Comparison of ENCODE assay signal across 8 mouse cellular contexts in genomic region chr1:37996226-37996625, GRCm38 (mm10). TPM values are rescaled to one million over a fixed set of nuclear protein-coding genes. Genes with fewer than 3 reads are reported as not detected.
A peak's percentile ranks its signal among the peaks of the same experiment; 100 is the strongest.
DNase-seq lines count a peak whose midpoint lies in the region; ATAC-seq and TF ChIP-seq lines count a peak whose summit lies in the region.

No protein-coding gene starts in this region.

- no peak overlapping the region for H3K27ac ChIP-seq in neural tube, embryonic 11.5 days (ENCODE audit: low read depth, low read length)
- peak overlapping the region; percentile 14; the same call in 1 of the 2 replicates for H3K27ac ChIP-seq in limb, embryonic 14.5 days (replicated peaks; ENCODE audit: low read depth, low read length)
- no peak overlapping the region for H3K27ac ChIP-seq in stomach, embryonic 15.5 days

- H3K4me1 ChIP-seq in neural tube, embryonic 11.5 days (ENCODE audit: control insufficient read depth, insufficient read depth, low read length): peaks cover 8% of the 10 kb centered on the region
- peaks cover 10% of the 10 kb centered on the region for H3K4me1 ChIP-seq in limb, embryonic 14.5 days (ENCODE audit: control insufficient read depth, insufficient read depth, low read length)
- H3K4me1 ChIP-seq in stomach, embryonic 15.5 days: peaks cover 12% of the 10 kb centered on the region

- H3K9ac ChIP-seq in neural tube, embryonic 11.5 days (ENCODE audit: low read length): peak overlapping the region; percentile 91
- peak overlapping the region; percentile 88 for H3K9ac ChIP-seq in limb, embryonic 14.5 days (ENCODE audit: low read depth, low read length, severe bottlenecking)
- H3K9ac ChIP-seq in stomach, embryonic 15.5 days: peak overlapping the region; percentile 60

- peak overlapping the region; percentile 95 for H3K4me3 ChIP-seq in neural tube, embryonic 11.5 days (ENCODE audit: low read depth, low read length)
- H3K4me3 ChIP-seq in limb, embryonic 14.5 days (replicated peaks; ENCODE audit: low read length): peak overlapping the region; percentile 95
- H3K4me3 ChIP-seq in stomach, embryonic 15.5 days (replicated peaks): peak overlapping the region; percentile 97

- H3K4me2 ChIP-seq in neural tube, embryonic 11.5 days (ENCODE audit: low read depth): peak overlapping the region; percentile 52
- peak overlapping the region; percentile 89 for H3K4me2 ChIP-seq in limb, embryonic 14.5 days (replicated peaks; ENCODE audit: low read depth, low read length, severe bottlenecking)
- peak overlapping the region; percentile 74 for H3K4me2 ChIP-seq in stomach, embryonic 15.5 days

- DNase-seq in cerebellum, adult 11 months: peak; percentile 13
- DNase-seq in cerebellum, postnatal 25 days: no peak
- DNase-seq in neural tube, embryonic 11.5 days (ENCODE audit: low spot score): no peak
- DNase-seq in neural tube, embryonic 10.5 days (ENCODE audit: extremely low spot score, low spot score): no peak
- DNase-seq in limb, embryonic 14.5 days (ENCODE audit: low spot score): no peak
- no peak for DNase-seq in adrenal gland, adult (ENCODE audit: inconsistent age in 2 of 2, low spot score in 1 of 2)
- DNase-seq in spleen, postnatal 36 days (ENCODE audit: low spot score in 2 of 2): no peak

- no peak for TF ChIP-seq POLR2A in limb, embryonic 14.5 days (IDR thresholded peaks at IDR 0.05; ENCODE audit: borderline replicate concordance, extremely low read depth, insufficient read depth, insufficient read length)

- peaks cover 10% of the 10 kb centered on the region for H3K36me3 ChIP-seq in neural tube, embryonic 11.5 days (ENCODE audit: control insufficient read depth, insufficient read depth, low read length)
- H3K36me3 ChIP-seq in limb, embryonic 14.5 days (ENCODE audit: control insufficient read depth, insufficient read depth, low read length): peaks cover 43% of the 10 kb centered on the region
- H3K36me3 ChIP-seq in stomach, embryonic 15.5 days: peaks cover 25% of the 10 kb centered on the region

- no peaks in the 10 kb centered on the region for H3K9me3 ChIP-seq in neural tube, embryonic 11.5 days (ENCODE audit: control insufficient read depth, low read length)
- H3K9me3 ChIP-seq in limb, embryonic 14.5 days (ENCODE audit: control insufficient read depth, low read length): no peaks in the 10 kb centered on the region
- no peaks in the 10 kb centered on the region for H3K9me3 ChIP-seq in stomach, embryonic 15.5 days

- 55% methylated on average over 3 of the region's 3 CpGs for WGBS in neural tube, embryonic 11.5 days
- 44% methylated on average over 3 of the region's 3 CpGs for WGBS in limb, embryonic 14.5 days
- 39% methylated on average over 3 of the region's 3 CpGs for WGBS in stomach, embryonic 15.5 days

- no peak for ATAC-seq in neural tube, embryonic 11.5 days (ENCODE audit: insufficient read depth, low FRiP score, low TSS enrichment)
- ATAC-seq in limb, embryonic 14.5 days (ENCODE audit: low FRiP score, low read depth): no peak
- no peak for ATAC-seq in stomach, embryonic 15.5 days (ENCODE audit: insufficient read depth, low FRiP score, low read depth)

- H3K27me3 ChIP-seq in neural tube, embryonic 11.5 days (ENCODE audit: control insufficient read depth, insufficient read depth, low read length): no peaks in the 10 kb centered on the region
- no peaks in the 10 kb centered on the region for H3K27me3 ChIP-seq in limb, embryonic 14.5 days (ENCODE audit: control insufficient read depth, insufficient read depth, low read length)
- H3K27me3 ChIP-seq in stomach, embryonic 15.5 days (replicated peaks): no peaks in the 10 kb centered on the region

RNA-seq across cellular contexts. Expression of gene Txndc9, which starts 1.5 kb away (rescaled TPM):
- 158 and 164 TPM in 2 replicates for polyA plus RNA-seq in neural tube, embryonic 11.5 days (2014; fragmentation: Nextera tagmentation; extraction: Ambion mirVana)
- 37.8 and 57.8 TPM in 2 replicates for polyA plus RNA-seq in limb, embryonic 14.5 days (2012; rRNA removed)
- polyA plus RNA-seq in limb, embryonic 14.5 days (2014; fragmentation: Nextera tagmentation; extraction: Ambion mirVana): 129 and 141 TPM in 2 replicates
- 128 and 132 TPM in 2 replicates for polyA plus RNA-seq in stomach, embryonic 15.5 days (2015; fragmentation: Nextera tagmentation; extraction: Ambion mirVana)

RNA-seq across cellular contexts. Expression of gene Eif5b, which starts 1.6 kb away (rescaled TPM):
- 26.9 and 28.9 TPM in 2 replicates for polyA plus RNA-seq in neural tube, embryonic 11.5 days (2014; fragmentation: Nextera tagmentation; extraction: Ambion mirVana)
- 24.7 and 35.3 TPM in 2 replicates for polyA plus RNA-seq in limb, embryonic 14.5 days (2012; rRNA removed)
- polyA plus RNA-seq in limb, embryonic 14.5 days (2014; fragmentation: Nextera tagmentation; extraction: Ambion mirVana): 28.2 and 28.3 TPM in 2 replicates
- polyA plus RNA-seq in stomach, embryonic 15.5 days (2015; fragmentation: Nextera tagmentation; extraction: Ambion mirVana): 32.5 and 33.1 TPM in 2 replicates

RNA-seq across cellular contexts. Expression of gene Lyg1, which starts 38.7 kb away (rescaled TPM):
- polyA plus RNA-seq in neural tube, embryonic 11.5 days (2014; fragmentation: Nextera tagmentation; extraction: Ambion mirVana): not detected in 2 replicates
- polyA plus RNA-seq in limb, embryonic 14.5 days (2012; rRNA removed): not detected in 2 replicates
- not detected in 2 replicates for polyA plus RNA-seq in limb, embryonic 14.5 days (2014; fragmentation: Nextera tagmentation; extraction: Ambion mirVana)
- polyA plus RNA-seq in stomach, embryonic 15.5 days (2015; fragmentation: Nextera tagmentation; extraction: Ambion mirVana): not detected in 2 replicates
